Mouse (Mus musculus) embryonic facial prominence, embryonic 15.5 days (tissue): Measurements from ENCODE around the gene Vmn2r35. TPM values are rescaled to one million over a fixed set of nuclear protein-coding genes. Genes with fewer than 3 reads are reported as not detected.
"Not testable (repeated sequence)": the region's sequence is repeated elsewhere in the genome, so short reads cannot be mapped to it uniquely, and the experiment has no call there.

ENCODE experiments used
- ATAC-seq: fragments of 200-750 bp; cut with Nextera tagmentation; 2 replicates; pipeline ENCODE4 v1.8.0; 2017; ENCODE audit warnings: low read depth, moderate TSS enrichment; ENCODE audit not compliant: insufficient number of reproducible peaks, low FRiP score, low TSS enrichment
- H3K27ac ChIP-seq: fragments of 300-500 bp; sonication (generic); replicated peaks from 2 replicates; pipeline ENCODE4 v1.5.1; 2015; ENCODE audit warnings: mild to moderate bottlenecking, inconsistent platforms
- H3K27me3 ChIP-seq: fragments of 300-500 bp; sonication (generic); 2 replicates; pipeline ENCODE4 v1.6.1; 2015; ENCODE audit warnings: inconsistent platforms
- H3K36me3 ChIP-seq: fragments of 300-500 bp; sonication (generic); 2 replicates; pipeline ENCODE4 v1.6.1; 2015; ENCODE audit warnings: mild to moderate bottlenecking, inconsistent platforms
- H3K4me1 ChIP-seq: fragments of 300-500 bp; sonication (generic); 2 replicates; pipeline ENCODE4 v1.6.1; 2015; ENCODE audit warnings: inconsistent platforms
- H3K4me2 ChIP-seq: fragments of 300-500 bp; sonication (generic); replicated peaks from 2 replicates; pipeline ENCODE4 v1.6.1; 2015; ENCODE audit warnings: mild to moderate bottlenecking, inconsistent platforms
- H3K4me3 ChIP-seq: fragments of 300-500 bp; sonication (generic); replicated peaks from 2 replicates; pipeline ENCODE4 v1.5.1; 2015; ENCODE audit warnings: mild to moderate bottlenecking, inconsistent platforms
- H3K9ac ChIP-seq: fragments of 300-500 bp; sonication (generic); 2 replicates; pipeline ENCODE4 v1.6.1; 2015; ENCODE audit warnings: inconsistent platforms
- H3K9me3 ChIP-seq: fragments of 300-500 bp; sonication (generic); replicated peaks from 2 replicates; pipeline ENCODE4 v1.6.1; 2016; ENCODE audit warnings: inconsistent platforms
- WGBS: fragments of 180-500 bp; shearing (Covaris S2); methylation state at CpG from one replicate; pipeline ENCODE4 v1.1.7; 2015; 5-methylcytosine and 5-hydroxymethylcytosine counted together
- polyA plus RNA-seq: library from polyadenylated mRNA; unstranded; fragments of >200 nt; fragmentation: Nextera tagmentation; extraction: Ambion mirVana; gene quantifications from 2 replicates; pipeline ENCODE4 v1.2.1, GENCODE M21; 2015

Gene Vmn2r35
- polyA plus RNA-seq: not detected in 2 replicates

GRCm38 (mm10) chr7:7819767-7820166, at the start of gene Vmn2r35:
TSS of gene Vmn2r35 (minus strand) at chr7:7819867.
- not testable (repeated sequence) for ATAC-seq, H3K4me3 ChIP-seq, H3K27ac ChIP-seq, H3K9me3 ChIP-seq, H3K9ac ChIP-seq, H3K36me3 ChIP-seq, H3K27me3 ChIP-seq, H3K4me1 ChIP-seq, H3K4me2 ChIP-seq
- no CpG with 5 or more reads among the region's 1 CpGs for WGBS

- H3K27ac ChIP-seq, H3K4me1 ChIP-seq, H3K9ac ChIP-seq, H3K36me3 ChIP-seq, H3K27me3 ChIP-seq, H3K4me2 ChIP-seq, ATAC-seq, H3K9me3 ChIP-seq, H3K4me3 ChIP-seq: not testable (repeated sequence)
- WGBS: 89% methylated on average over 7 of the region's 25 CpGs
These were observed 25.5 kb downstream of the Vmn2r35 start for GRCm38 (mm10) chr7:7794196-7794595.

Other genes starting within 250 kb of the Vmn2r35 start
- not detected in 2 replicates for gene Vmn2r34, start 130.4 kb downstream of the Vmn2r35 start, polyA plus RNA-seq
- gene Vmn2r36, start 82.6 kb upstream of the Vmn2r35 start, polyA plus RNA-seq: not detected in 2 replicates